Mouse (Mus musculus): ENCODE results near the gene Isyna1.

DNA sequence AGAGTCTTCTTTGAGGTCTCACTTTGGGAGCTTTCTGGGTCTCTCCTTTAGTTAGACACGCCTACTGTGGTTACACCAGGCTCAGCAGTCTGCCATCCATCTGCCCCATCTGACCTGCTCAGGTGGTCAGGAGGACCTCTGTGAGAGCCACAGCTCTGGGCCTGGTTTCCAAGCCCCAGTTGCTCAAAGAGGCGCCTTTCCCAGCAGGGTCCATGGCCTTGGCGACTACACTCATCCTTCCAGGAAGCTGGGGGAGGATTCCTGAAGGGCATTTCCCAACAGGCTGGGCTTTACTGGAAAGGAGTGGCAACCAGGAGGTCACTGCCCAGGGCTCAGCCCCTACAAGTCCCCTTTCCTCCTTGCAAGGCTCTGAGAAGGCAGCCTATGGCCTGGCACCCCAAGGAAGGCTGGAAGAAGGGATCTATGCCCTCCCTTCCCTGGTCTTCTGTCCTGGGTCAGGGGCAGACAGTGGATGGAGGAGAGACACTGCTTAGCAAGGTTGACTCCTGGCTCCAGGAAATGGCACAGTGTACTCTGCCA is 29.4 kb upstream of the Isyna1 start:
- TF ChIP-seq CTCF (IDR thresholded peaks at IDR 0.05; ENCODE audit: borderline replicate concordance, insufficient read depth, low read length) (no peak), POLR2A (IDR thresholded peaks at IDR 0.05; ENCODE audit: low read depth, low read length) (no peak)
